Mouse (Mus musculus) megakaryocyte progenitor cell, adult 5-6 weeks (primary cell): Measurements from ENCODE around the gene Kdm6b. TPM values are rescaled to one million over a fixed set of nuclear protein-coding genes. Genes with fewer than 3 reads are reported as not detected.

Experiments
- ATAC-seq: replicated peaks from 2 replicates; pipeline ENCODE4 v1.8.0; 2016; ENCODE audit warnings: mild to moderate bottlenecking, moderate TSS enrichment, inconsistent platforms; ENCODE audit not compliant: poor library complexity
- total RNA-seq, 2 experiments: library from RNA; stranded (forward) in 1 of 2; stranded (reverse) in 1 of 2; fragments of 157-497, 149-512 nt in 1 of 2; fragments of 200-1000 nt in 1 of 2; gene quantifications; 2 replicates each; pipeline versions ENCODE4 v1.2.3 to v1.2.4; 2015 to 2017

The Kdm6b gene
- total RNA-seq, 2 experiments from 2014 or later, result 1.8 to 10.4 TPM

- ATAC-seq, result no peak
These were observed 44.9 kb downstream of the Kdm6b start for GRCm38 (mm10) chr11:69368356-69369214.

DNA sequence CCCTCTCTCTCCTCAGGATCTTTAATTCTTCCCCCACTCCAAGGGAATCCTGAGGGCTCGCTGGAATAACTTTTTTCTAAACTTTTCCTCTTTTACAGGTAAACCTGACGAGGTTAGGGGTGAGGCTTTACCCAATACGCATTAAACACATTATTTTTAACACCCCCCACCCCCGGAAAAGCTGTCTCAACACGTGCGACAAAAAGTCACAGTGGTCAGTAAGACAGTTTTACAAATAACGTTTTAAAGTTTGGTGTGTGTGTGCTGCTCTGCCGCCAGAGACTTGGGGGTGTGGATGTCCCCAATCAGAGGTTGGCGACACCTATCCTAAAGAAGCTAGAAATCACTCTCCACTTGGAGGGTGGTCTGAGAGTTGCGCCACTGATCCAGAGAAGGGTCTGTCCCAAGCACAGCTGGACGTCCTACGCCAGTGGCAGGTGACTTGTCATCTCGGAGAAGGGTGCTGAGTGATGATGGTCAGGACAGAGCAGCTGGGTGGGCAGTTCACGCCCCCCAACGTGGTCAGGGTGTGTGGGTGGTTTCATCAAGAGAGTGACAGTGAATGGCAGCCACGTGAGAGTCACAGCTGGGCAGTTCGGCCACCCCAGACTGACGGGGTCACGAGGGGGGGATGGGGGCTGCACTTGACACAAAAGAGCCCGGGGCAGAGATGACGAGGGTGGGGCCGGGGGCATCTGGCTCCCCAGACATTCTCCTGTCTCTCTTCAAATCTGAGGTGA, 45.7 kb downstream of the Kdm6b start:
- no peak for ATAC-seq

GRCm38 (mm10) chr11:69366855-69367615, 46.4 kb downstream of the Kdm6b start:
- no peak; the same call in 1 of the 2 replicates for ATAC-seq

GRCm38 (mm10) chr11:69366157-69366854, 47.2 kb downstream of the Kdm6b start:
- peak; percentile 86 for ATAC-seq

DNA sequence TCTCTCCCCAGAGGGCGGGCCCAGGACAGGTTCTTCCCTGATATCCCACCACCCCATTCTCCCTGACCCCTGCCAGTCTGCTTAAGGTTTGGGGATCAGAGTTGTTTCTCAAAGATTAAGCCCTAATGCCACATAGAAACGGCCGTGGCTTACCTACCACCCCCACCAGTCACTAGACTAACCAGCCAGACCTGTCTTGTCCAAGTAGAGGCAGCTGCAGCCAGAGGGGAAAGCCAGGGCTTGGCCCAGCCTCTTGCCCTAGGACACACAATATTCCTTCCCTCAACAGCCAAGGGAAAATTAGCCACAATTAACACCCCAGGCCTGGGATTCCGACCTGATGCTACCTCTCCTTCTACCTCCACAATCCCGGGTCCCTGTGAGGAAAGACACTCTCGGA, 47.8 kb downstream of the Kdm6b start:
- ATAC-seq, result no peak

GRCm38 (mm10) chr11:69364910-69365309, 48.6 kb downstream of the Kdm6b start:
- peak; percentile 21 for ATAC-seq

DNA sequence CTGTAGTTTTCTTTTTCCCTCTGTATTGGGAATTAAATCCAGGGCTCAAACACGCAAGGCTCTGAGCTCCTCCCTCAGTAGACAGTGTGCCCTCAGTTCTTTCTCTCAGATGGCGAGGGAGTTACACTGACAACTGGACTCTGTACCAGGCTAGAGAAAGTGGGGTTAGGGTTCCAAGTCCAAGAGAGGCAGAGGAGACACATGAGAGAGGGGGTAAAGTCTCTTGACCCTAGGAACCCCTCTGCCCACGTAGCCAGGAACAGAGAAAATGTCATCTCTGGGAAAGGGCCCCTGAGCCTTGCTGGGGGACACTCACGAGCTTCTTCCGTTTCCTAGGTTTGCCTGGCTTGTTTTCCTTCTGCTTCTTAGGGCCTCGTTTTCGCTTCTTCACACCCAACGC, 49.1 kb downstream of the Kdm6b start:
- ATAC-seq, result no peak

- no peak for ATAC-seq
These were observed 51.0 kb downstream of the Kdm6b start for GRCm38 (mm10) chr11:69362479-69362878.

GRCm38 (mm10) chr11:69362021-69362420, 51.5 kb downstream of the Kdm6b start:
- no peak for ATAC-seq

- ATAC-seq, result no peak
These were observed 55.8 kb downstream of the Kdm6b start for GRCm38 (mm10) chr11:69357690-69358089.

- no peak for ATAC-seq
These were observed 56.9 kb downstream of the Kdm6b start for GRCm38 (mm10) chr11:69356544-69356943.

Other genes starting within 250 kb of the Kdm6b start
- gene Alox8, start 215.8 kb downstream of the Kdm6b start, total RNA-seq (2015), result 0.07 TPM in 1 of 2 replicates, not detected in the other
- gene Alox8, start 215.8 kb downstream of the Kdm6b start, total RNA-seq (2017), result 0.44 TPM in 1 of 2 replicates, not detected in the other
- 0.10 TPM in 1 of 2 replicates, not detected in the other for gene Gucy2e, start 176.6 kb downstream of the Kdm6b start, total RNA-seq (2015)
- 0.03 TPM in 1 of 2 replicates, not detected in the other for gene Gucy2e, start 176.6 kb downstream of the Kdm6b start, total RNA-seq (2017)
- 30.5 and 49.5 TPM in 2 replicates for gene Cntrob, start 89.9 kb downstream of the Kdm6b start, total RNA-seq (2015)
- 26.9 and 29.8 TPM in 2 replicates for gene Cntrob, start 89.9 kb downstream of the Kdm6b start, total RNA-seq (2017)
- 117 and 136 TPM in 2 replicates for gene Trappc1, start 89.7 kb downstream of the Kdm6b start, total RNA-seq (2015)
- 87.2 and 103 TPM in 2 replicates for gene Trappc1, start 89.7 kb downstream of the Kdm6b start, total RNA-seq (2017)
- gene Kcnab3, start 87.4 kb downstream of the Kdm6b start, total RNA-seq (2015), result 0.07 and 0.34 TPM in 2 replicates
- gene Kcnab3, start 87.4 kb downstream of the Kdm6b start, total RNA-seq (2017), result 0.14 TPM in 1 of 2 replicates, not detected in the other
- gene Rnf227, start 73.2 kb downstream of the Kdm6b start, total RNA-seq (2015), result 4.3 and 6.2 TPM in 2 replicates
- gene Rnf227, start 73.2 kb downstream of the Kdm6b start, total RNA-seq (2017), result 5.1 and 7.1 TPM in 2 replicates
- gene Chd3, start 44.3 kb downstream of the Kdm6b start, total RNA-seq (2015), result 17.0 and 22.4 TPM in 2 replicates
- gene Chd3, start 44.3 kb downstream of the Kdm6b start, total RNA-seq (2017), result 19.9 and 38.2 TPM in 2 replicates
- 114 and 125 TPM in 2 replicates for gene Naa38, start 18.2 kb downstream of the Kdm6b start, total RNA-seq (2015)
- gene Naa38, start 18.2 kb downstream of the Kdm6b start, total RNA-seq (2017), result 146 and 205 TPM in 2 replicates
- gene Cyb5d1, start 18.0 kb downstream of the Kdm6b start, total RNA-seq (2015), result 15.4 and 16.6 TPM in 2 replicates
- gene Cyb5d1, start 18.0 kb downstream of the Kdm6b start, total RNA-seq (2017), result 34.2 and 50.3 TPM in 2 replicates
- gene Tmem88, start 15.4 kb downstream of the Kdm6b start, total RNA-seq (2015), result 0.07 and 0.42 TPM in 2 replicates
- gene Tmem88, start 15.4 kb downstream of the Kdm6b start, total RNA-seq (2017), result 0.12 TPM in 1 of 2 replicates, not detected in the other
- 0.07 TPM in 1 of 2 replicates, not detected in the other for gene Dnah2, start 135.4 kb upstream of the Kdm6b start, total RNA-seq (2015)
- under 0.01 TPM in 1 of 2 replicates, not detected in the other for gene Dnah2, start 135.4 kb upstream of the Kdm6b start, total RNA-seq (2017)
- 0.15 TPM in 1 of 2 replicates, not detected in the other for gene Efnb3, start 146.5 kb upstream of the Kdm6b start, total RNA-seq (2015)
- 0.24 and 0.33 TPM in 2 replicates for gene Efnb3, start 146.5 kb upstream of the Kdm6b start, total RNA-seq (2017)
- 16.2 and 18.3 TPM in 2 replicates for gene Wrap53, start 166.6 kb upstream of the Kdm6b start, total RNA-seq (2015)
- 6.2 and 6.9 TPM in 2 replicates for gene Wrap53, start 166.6 kb upstream of the Kdm6b start, total RNA-seq (2017)
- 124 and 173 TPM in 2 replicates for gene Trp53, start 166.7 kb upstream of the Kdm6b start, total RNA-seq (2015)
- 65.1 and 65.6 TPM in 2 replicates for gene Trp53, start 166.7 kb upstream of the Kdm6b start, total RNA-seq (2017)
- gene Atp1b2, start 192.3 kb upstream of the Kdm6b start, total RNA-seq (2015), result 19.6 and 44.5 TPM in 2 replicates
- 2.0 and 4.0 TPM in 2 replicates for gene Atp1b2, start 192.3 kb upstream of the Kdm6b start, total RNA-seq (2017)
- gene Shbg, start 204.2 kb upstream of the Kdm6b start, total RNA-seq (2015), result not detected in 2 replicates
- not detected in 2 replicates for gene Shbg, start 204.2 kb upstream of the Kdm6b start, total RNA-seq (2017)
- not detected in 2 replicates for gene Sat2, start 208.3 kb upstream of the Kdm6b start, total RNA-seq (2015)
- gene Sat2, start 208.3 kb upstream of the Kdm6b start, total RNA-seq (2017), result 0.37 and 1.5 TPM in 2 replicates
- 27.3 and 43.5 TPM in 2 replicates for gene Fxr2, start 219.3 kb upstream of the Kdm6b start, total RNA-seq (2015)
- 35.5 and 41.5 TPM in 2 replicates for gene Fxr2, start 219.3 kb upstream of the Kdm6b start, total RNA-seq (2017)
- not detected in 2 replicates for gene Sox15, start 241.6 kb upstream of the Kdm6b start, total RNA-seq (2015)
- 0.95 TPM in 1 of 2 replicates, not detected in the other for gene Sox15, start 241.6 kb upstream of the Kdm6b start, total RNA-seq (2017)
- gene Mpdu1, start 249.0 kb upstream of the Kdm6b start, total RNA-seq (2015), result 28.6 and 37.5 TPM in 2 replicates
- gene Mpdu1, start 249.0 kb upstream of the Kdm6b start, total RNA-seq (2017), result 55.0 and 55.5 TPM in 2 replicates